Mouse (Mus musculus) hematopoietic multipotent progenitor cell, adult 10-12 weeks (in vitro differentiated cells): ENCODE data around the gene Gm5168. TPM values are rescaled to one million over a fixed set of nuclear protein-coding genes. Genes with fewer than 3 reads are reported as not detected.

Source experiments
- polyA plus RNA-seq: library from polyadenylated mRNA; stranded (reverse); fragments of >175 nt; gene quantifications from 2 replicates; pipeline ENCODE4 v1.2.3, GENCODE M21; 2012; ENCODE audit warnings: low replicate concordance

Gene Gm5168
- polyA plus RNA-seq, result not detected in 2 replicates

DNA sequence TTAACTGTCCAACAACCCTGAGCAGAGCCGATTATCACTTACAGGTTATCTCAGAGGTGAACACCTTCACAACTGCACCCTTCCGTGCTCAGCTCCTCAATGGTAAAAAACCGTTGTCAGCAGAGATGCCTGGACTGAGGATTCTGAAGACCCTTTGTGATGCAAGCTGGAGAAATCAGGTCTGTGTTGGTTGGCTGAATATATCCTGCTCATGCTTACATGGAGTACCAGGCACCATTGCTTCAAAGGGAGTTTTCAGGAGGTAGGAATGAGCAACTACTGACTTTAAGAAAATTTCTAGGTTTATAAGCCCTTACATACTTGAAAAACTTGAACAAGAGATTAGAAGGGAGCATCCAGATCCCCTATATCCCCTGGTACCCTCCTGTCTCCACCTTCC is at the start of gene Gm5168:
Gm5168 (minus strand) TSS at position 101 of the 400 bp plus-strand sequence.

Other genes with a start within 250 kb of the Gm5168 start
- gene Gm2012, start 180.3 kb upstream of the Gm5168 start, polyA plus RNA-seq, result not detected in 2 replicates